Mouse (Mus musculus) midbrain, embryonic 12.5 days (tissue): ENCODE measurements at regions not wholly inside any gene's neighbourhood (a gene's known extent, or its start where the extent isn't known, plus 50 kb on each side); places are given as distances from the start of the nearest gene placed in this dataset.
"Not testable (repeated sequence)": the region's sequence is repeated elsewhere in the genome, so short reads cannot be mapped to it uniquely, and the experiment has no call there.

Experiments
- ATAC-seq: fragments of 200-750 bp; cut with Nextera tagmentation; 2 replicates; pipeline ENCODE4 v1.8.0; 2017; ENCODE audit warnings: low read depth, moderate TSS enrichment, moderate library complexity; ENCODE audit not compliant: low FRiP score
- H3K27ac ChIP-seq: fragments of 300-500 bp; sonication (generic); replicated peaks from 2 replicates; pipeline ENCODE4 v1.5.1; 2016; ENCODE audit warnings: mild to moderate bottlenecking
- H3K27me3 ChIP-seq: fragments of 300-500 bp; sonication (generic); 2 replicates; pipeline ENCODE4 v1.6.1; 2016; ENCODE audit warnings: mild to moderate bottlenecking
- H3K36me3 ChIP-seq: fragments of 300-500 bp; sonication (generic); 2 replicates; pipeline ENCODE4 v1.6.1; 2016
- H3K4me1 ChIP-seq: fragments of 300-500 bp; sonication (generic); 2 replicates; pipeline ENCODE4 v1.6.1; 2016
- H3K4me2 ChIP-seq: fragments of 300-500 bp; sonication (generic); replicated peaks from 2 replicates; pipeline ENCODE4 v1.6.1; 2016; ENCODE audit warnings: mild to moderate bottlenecking, moderate library complexity
- H3K4me3 ChIP-seq: fragments of 300-500 bp; sonication (generic); 2 replicates; pipeline ENCODE4 v1.5.1; 2016; ENCODE audit warnings: mild to moderate bottlenecking
- H3K9ac ChIP-seq: fragments of 300-500 bp; sonication (generic); replicated peaks from 2 replicates; pipeline ENCODE4 v1.6.1; 2016; ENCODE audit warnings: mild to moderate bottlenecking, moderate library complexity
- H3K9me3 ChIP-seq: fragments of 300-500 bp; sonication (generic); 2 replicates; pipeline ENCODE4 v1.6.1; 2016; ENCODE audit warnings: mild to moderate bottlenecking
- WGBS: fragments of 180-500 bp; shearing (Covaris S2); methylation state at CpG from one replicate; pipeline ENCODE4 v1.1.7; 2016; 5-methylcytosine and 5-hydroxymethylcytosine counted together

- no peak overlapping the region for H3K4me2 ChIP-seq
- no peak overlapping the region for H3K9ac ChIP-seq
- no peak for ATAC-seq
- peaks cover 4% of the 10 kb centered on the region; the same call in 1 of the 2 replicates for H3K9me3 ChIP-seq
- H3K27ac ChIP-seq = no peak overlapping the region
- WGBS = 64% methylated on average over 3 of the region's 3 CpGs
- no peak overlapping the region for H3K4me3 ChIP-seq
- no peaks in the 10 kb centered on the region for H3K4me1 ChIP-seq
- H3K36me3 ChIP-seq = no peaks in the 10 kb centered on the region
- H3K27me3 ChIP-seq = no peaks in the 10 kb centered on the region
Observed at GRCm38 (mm10) chr10:3192291-3192690, 75.3 kb downstream of the H60c start.

GRCm38 (mm10) chr10:3188361-3188760 lies 79.2 kb downstream of the H60c start:
- Histone ChIP-seq H3K27me3 (no peaks in the 10 kb centered on the region), H3K9ac (no peak overlapping the region), H3K4me2 (no peak overlapping the region), H3K9me3 (no peaks in the 10 kb centered on the region; the same call in 1 of the 2 replicates), H3K27ac (no peak overlapping the region), H3K4me1 (no peaks in the 10 kb centered on the region), H3K4me3 (no peak overlapping the region), H3K36me3 (no peaks in the 10 kb centered on the region)
- 78% methylated on average over 4 of the region's 4 CpGs for WGBS
- ATAC-seq = no peak

- Histone ChIP-seq H3K36me3 (no peaks in the 10 kb centered on the region), H3K9me3 (peaks cover 36% of the 10 kb centered on the region), H3K27me3 (no peaks in the 10 kb centered on the region), H3K9ac (no peak overlapping the region), H3K4me3 (no peak overlapping the region), H3K4me2 (no peak overlapping the region), H3K27ac (no peak overlapping the region), H3K4me1 (no peaks in the 10 kb centered on the region)
- ATAC-seq = no peak
Observed at GRCm38 (mm10) chr10:3180103-3180502, 87.5 kb downstream of the H60c start.

DNA sequence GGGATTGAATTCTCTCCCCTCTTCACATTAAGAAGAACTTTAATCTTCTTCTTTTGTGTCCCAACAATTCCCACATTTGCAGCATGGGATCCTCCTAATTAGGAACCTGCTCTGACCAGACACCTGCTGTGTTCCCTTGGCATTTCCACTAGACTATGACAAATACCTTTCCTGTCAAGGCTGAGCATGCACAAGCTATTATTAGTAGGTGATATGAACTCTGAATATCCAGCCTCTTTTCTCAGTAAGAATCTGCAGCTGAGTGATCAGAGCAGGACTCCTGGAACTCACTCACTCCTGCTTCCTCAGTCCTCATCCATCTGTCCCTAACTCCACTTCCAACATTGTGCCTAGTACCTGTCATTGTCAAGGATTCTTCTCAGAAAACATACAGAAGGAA lies 94.0 kb downstream of the H60c start:
- no peak for ATAC-seq
- no peak overlapping the region for H3K27ac ChIP-seq
- no peaks in the 10 kb centered on the region for H3K27me3 ChIP-seq
- H3K9me3 ChIP-seq = peaks cover 17% of the 10 kb centered on the region; the same call in 1 of the 2 replicates
- H3K4me1 ChIP-seq = no peaks in the 10 kb centered on the region
- no peak overlapping the region for H3K4me3 ChIP-seq
- H3K36me3 ChIP-seq = no peaks in the 10 kb centered on the region
- H3K4me2 ChIP-seq = no peak overlapping the region
- no peak overlapping the region for H3K9ac ChIP-seq

- not testable (repeated sequence) for H3K27me3 ChIP-seq, H3K9ac ChIP-seq, H3K27ac ChIP-seq, ATAC-seq, H3K4me1 ChIP-seq, H3K4me2 ChIP-seq, H3K4me3 ChIP-seq, H3K36me3 ChIP-seq
- H3K9me3 ChIP-seq = peaks cover 16% of the 10 kb centered on the region; the same call in 1 of the 2 replicates
- 59% methylated on average over 4 of the region's 4 CpGs for WGBS
Observed at GRCm38 (mm10) chr10:3172927-3173326, 94.6 kb downstream of the H60c start.

- H3K27me3 ChIP-seq = no peaks in the 10 kb centered on the region
- no peaks in the 10 kb centered on the region for H3K36me3 ChIP-seq
- no peaks in the 10 kb centered on the region for H3K4me1 ChIP-seq
- no peak for ATAC-seq
- H3K9ac ChIP-seq = no peak overlapping the region
- H3K4me3 ChIP-seq = no peak overlapping the region
- H3K9me3 ChIP-seq = peaks cover 16% of the 10 kb centered on the region; the same call in 1 of the 2 replicates
- H3K27ac ChIP-seq = no peak overlapping the region
- no peak overlapping the region for H3K4me2 ChIP-seq
- WGBS = 100% methylated on average over 1 of the region's 1 CpGs
Observed at GRCm38 (mm10) chr10:3172257-3172656, 95.3 kb downstream of the H60c start.

DNA sequence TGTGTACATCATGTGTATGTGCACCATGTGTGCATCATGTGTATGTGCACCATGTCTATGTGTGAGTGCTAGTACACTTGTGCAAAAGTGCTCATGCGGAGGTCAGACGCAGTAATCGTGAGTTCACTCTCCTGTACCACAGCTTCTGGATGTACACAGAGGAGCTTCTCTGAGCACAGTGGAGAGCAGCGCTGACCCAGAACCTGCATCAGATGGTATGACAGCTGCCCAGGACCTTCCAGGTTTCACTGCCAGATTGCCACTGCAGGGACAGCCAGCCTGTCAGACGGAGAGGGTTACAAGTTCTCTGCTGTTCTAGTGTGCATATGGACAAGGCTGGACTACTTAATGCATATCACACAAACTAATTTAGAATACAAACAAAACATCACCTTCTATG lies 96.2 kb downstream of the H60c start:
- Histone ChIP-seq H3K4me3 (no peak overlapping the region), H3K4me2 (no peak overlapping the region), H3K27me3 (no peaks in the 10 kb centered on the region), H3K9ac (no peak overlapping the region), H3K9me3 (peaks cover 16% of the 10 kb centered on the region; the same call in 1 of the 2 replicates), H3K4me1 (no peaks in the 10 kb centered on the region), H3K36me3 (no peaks in the 10 kb centered on the region), H3K27ac (no peak overlapping the region)
- ATAC-seq = no peak
- 96% methylated on average over 5 of the region's 5 CpGs for WGBS

GRCm38 (mm10) chr10:3155542-3155941 lies 112.0 kb downstream of the H60c start:
- no peak for ATAC-seq
- H3K27me3 ChIP-seq = no peaks in the 10 kb centered on the region
- H3K4me3 ChIP-seq = no peak overlapping the region
- H3K27ac ChIP-seq = no peak overlapping the region
- H3K9me3 ChIP-seq = peaks cover 55% of the 10 kb centered on the region
- H3K36me3 ChIP-seq = no peaks in the 10 kb centered on the region
- no peak overlapping the region for H3K9ac ChIP-seq
- no peak overlapping the region for H3K4me2 ChIP-seq
- H3K4me1 ChIP-seq = no peaks in the 10 kb centered on the region
- 83% methylated on average over 4 of the region's 4 CpGs for WGBS

GRCm38 (mm10) chr10:3148171-3148570 lies 119.4 kb downstream of the H60c start:
- ATAC-seq = no peak
- no peaks in the 10 kb centered on the region for H3K27me3 ChIP-seq
- H3K4me1 ChIP-seq = no peaks in the 10 kb centered on the region
- H3K27ac ChIP-seq = no peak overlapping the region
- WGBS = 84% methylated on average over 4 of the region's 4 CpGs
- H3K4me3 ChIP-seq = no peak overlapping the region
- H3K9ac ChIP-seq = no peak overlapping the region
- peaks cover 36% of the 10 kb centered on the region for H3K9me3 ChIP-seq
- no peaks in the 10 kb centered on the region for H3K36me3 ChIP-seq
- H3K4me2 ChIP-seq = no peak overlapping the region

- H3K27ac ChIP-seq = no peak overlapping the region
- no peak overlapping the region for H3K4me2 ChIP-seq
- H3K4me3 ChIP-seq = no peak overlapping the region
- H3K9ac ChIP-seq = no peak overlapping the region
- no peak for ATAC-seq
- H3K27me3 ChIP-seq = no peaks in the 10 kb centered on the region
- no peaks in the 10 kb centered on the region for H3K36me3 ChIP-seq
- H3K4me1 ChIP-seq = no peaks in the 10 kb centered on the region
- H3K9me3 ChIP-seq = peaks cover 59% of the 10 kb centered on the region
- 79% methylated on average over 4 of the region's 4 CpGs for WGBS
Observed at GRCm38 (mm10) chr10:3139306-3139705, 128.3 kb downstream of the H60c start.

DNA sequence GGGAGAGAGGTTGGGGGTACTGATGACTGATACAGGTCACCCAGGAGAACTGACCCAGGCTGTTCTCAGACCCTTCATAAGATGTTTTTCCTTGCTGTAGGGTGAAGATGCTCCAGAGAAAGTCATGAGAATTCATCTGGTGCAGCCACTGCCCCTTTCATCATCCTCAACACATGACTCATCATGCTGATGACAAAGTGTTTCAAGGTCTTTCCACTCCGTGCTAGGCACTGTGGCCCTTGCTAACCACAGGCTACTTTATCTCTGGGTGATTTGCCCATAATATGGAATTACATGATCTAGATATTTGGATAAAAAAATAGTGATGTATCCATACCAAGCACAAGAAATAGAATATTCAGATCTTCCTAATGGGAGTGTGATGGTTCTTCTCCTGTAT lies 140.1 kb downstream of the H60c start:
- Histone ChIP-seq H3K4me1 (no peaks in the 10 kb centered on the region), H3K9me3 (peaks cover 83% of the 10 kb centered on the region)

GRCm38 (mm10) chr10:3117451-3118070 lies 150.0 kb downstream of the H60c start:
- no peaks in the 10 kb centered on the region for H3K4me1 ChIP-seq
- H3K27ac ChIP-seq = no peak overlapping the region
- H3K9ac ChIP-seq = no peak overlapping the region
- no peak overlapping the region for H3K4me3 ChIP-seq
- H3K9me3 ChIP-seq = peaks cover 79% of the 10 kb centered on the region
- 86% methylated on average over 3 of the region's 3 CpGs for WGBS
- ATAC-seq = no peak
- H3K4me2 ChIP-seq = no peak overlapping the region
- H3K36me3 ChIP-seq = peaks cover 4% of the 10 kb centered on the region; the same call in 1 of the 2 replicates
- H3K27me3 ChIP-seq = no peaks in the 10 kb centered on the region

More for the DNA sequence above, 140.1 kb downstream of the H60c start:
- H3K4me3 ChIP-seq = no peak overlapping the region
- ATAC-seq = no peak
- no peak overlapping the region for H3K9ac ChIP-seq
- no peak overlapping the region for H3K4me2 ChIP-seq
- 68% methylated on average over 1 of the region's 1 CpGs for WGBS
- H3K27ac ChIP-seq = no peak overlapping the region
- H3K27me3 ChIP-seq = no peaks in the 10 kb centered on the region
- H3K36me3 ChIP-seq = no peaks in the 10 kb centered on the region

GRCm38 (mm10) chr10:3114421-3114820 lies 153.2 kb downstream of the H60c start:
- not testable (repeated sequence) for H3K27ac ChIP-seq, ATAC-seq, H3K9ac ChIP-seq, H3K27me3 ChIP-seq, H3K4me1 ChIP-seq, H3K4me3 ChIP-seq, H3K4me2 ChIP-seq, H3K36me3 ChIP-seq
- WGBS = 66% methylated on average over 5 of the region's 8 CpGs
- H3K9me3 ChIP-seq = peaks cover 54% of the 10 kb centered on the region
